Mouse (Mus musculus): ENCODE results near the gene Pofut1.

- no peak for TF ChIP-seq EP300 (IDR thresholded peaks at IDR 0.05)
- no peak for TF ChIP-seq CTCF (IDR thresholded peaks at IDR 0.05)
Measured at GRCm38 (mm10) chr2:153318408-153318807, 77.1 kb downstream of the Pofut1 start.

All from lung, postnatal 0 days (tissue).